ENCODE assay signal across 21 mouse cellular contexts in the genomic region with DNA sequence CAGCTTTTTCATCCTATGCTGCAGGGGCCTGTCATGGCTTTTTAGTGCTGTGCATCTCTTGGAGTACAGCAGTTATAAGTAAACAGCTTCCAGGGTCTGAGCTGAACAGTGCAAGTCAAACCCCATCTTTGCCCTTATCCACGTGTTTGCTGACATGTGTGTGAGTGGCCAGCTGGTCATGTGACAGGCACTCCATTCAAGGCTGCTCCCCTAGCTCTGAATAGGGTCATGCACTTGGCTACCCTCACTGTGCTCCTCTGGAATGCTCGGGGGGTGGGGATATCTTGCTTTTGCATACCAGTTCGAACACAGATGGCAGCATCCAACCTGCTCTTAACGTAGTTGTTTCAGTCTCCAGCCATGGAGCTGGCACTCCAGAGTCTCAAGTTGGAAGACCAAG. TPM values are rescaled to one million over a fixed set of nuclear protein-coding genes. Genes with fewer than 3 reads are reported as not detected.
DNase-seq lines count a peak whose midpoint lies in the region; ATAC-seq lines count a peak whose summit lies in the region.
"Had no signal": no experiment of that assay in that cellular context is flagged by ENCODE, and none has a peak within 500 bp of the region (broad histone marks: within the 10 kb centered on the region; RNA-seq: fewer than 3 reads in every experiment).

No protein-coding gene starts in this region.

- H3K27me3 ChIP-seq in hindbrain, embryonic 15.5 days: no peaks in the 10 kb centered on the region
- H3K27me3 ChIP-seq in hindbrain, embryonic 16.5 days (replicated peaks; ENCODE audit: control insufficient read depth, insufficient read depth, low read length): no peaks in the 10 kb centered on the region
- no peaks in the 10 kb centered on the region for H3K27me3 ChIP-seq in kidney, embryonic 14.5 days (ENCODE audit: control insufficient read depth, insufficient read depth, low read length)
- no peaks in the 10 kb centered on the region for H3K27me3 ChIP-seq in embryonic facial prominence, embryonic 10.5 days (replicated peaks; ENCODE audit: low read depth, poor library complexity, severe bottlenecking)
- H3K27me3 ChIP-seq: embryonic facial prominence, embryonic 12.5 days; lung, embryonic 15.5 days; midbrain, embryonic 13.5 days; neural tube, embryonic 12.5 days had no signal

- 20% methylated on average over 4 of the region's 4 CpGs for WGBS in hindbrain, embryonic 15.5 days
- 22% methylated on average over 4 of the region's 4 CpGs for WGBS in hindbrain, embryonic 16.5 days
- WGBS in kidney, embryonic 14.5 days: 45% methylated on average over 4 of the region's 4 CpGs
- 54% methylated on average over 4 of the region's 4 CpGs for WGBS in embryonic facial prominence, embryonic 10.5 days

- 0 out of 2 replicates have a peak, but pooled peaks have one; percentile 33 for ATAC-seq in hindbrain, embryonic 15.5 days (ENCODE audit: low FRiP score, low read depth)
- ATAC-seq in hindbrain, embryonic 16.5 days: no peak
- no peak for ATAC-seq in kidney, embryonic 14.5 days (ENCODE audit: low FRiP score, low TSS enrichment)
- ATAC-seq: activated CD4-positive, CD25-positive, alpha-beta regulatory T cell, adult 4 months; CD4-positive, CD25-positive, alpha-beta regulatory T cell, adult 4 months; forebrain, embryonic 16.5 days; liver, embryonic 12.5 days; midbrain, embryonic 13.5 days had no signal

- DNase-seq in embryo, embryonic 10.5 days (ENCODE audit: low spot score): peak; percentile 19
- DNase-seq in embryo, embryonic 10 days (ENCODE audit: low spot score): no peak
- peak; percentile 21 to 31 for DNase-seq in kidney, postnatal 36 days
- DNase-seq in embryonic facial prominence, embryonic 10.5 days (ENCODE audit: low spot score): peak; percentile 18
- DNase-seq in ovary, postnatal 36 days (ENCODE audit: low spot score): no peak
- DNase-seq: adrenal gland, postnatal 10 days; cerebellum, postnatal 10 days; gastrocnemius, postnatal 36 days; heart, postnatal 36 days had no signal

- no peak overlapping the region for H3K9ac ChIP-seq in hindbrain, embryonic 15.5 days
- no peak overlapping the region for H3K9ac ChIP-seq in hindbrain, embryonic 16.5 days (ENCODE audit: low read depth, low read length)
- H3K9ac ChIP-seq in kidney, embryonic 14.5 days (ENCODE audit: low read depth, low read length): no peak overlapping the region
- H3K9ac ChIP-seq: embryonic facial prominence, embryonic 12.5 days; liver, embryonic 12.5 days; lung, embryonic 15.5 days; midbrain, embryonic 13.5 days; neural tube, embryonic 12.5 days had no signal

- no peak overlapping the region for H3K4me2 ChIP-seq in hindbrain, embryonic 15.5 days
- no peak overlapping the region for H3K4me2 ChIP-seq in hindbrain, embryonic 16.5 days (ENCODE audit: low read length)
- H3K4me2 ChIP-seq in kidney, embryonic 14.5 days (replicated peaks; ENCODE audit: low read depth, low read length): no peak overlapping the region
- H3K4me2 ChIP-seq: embryonic facial prominence, embryonic 12.5 days; heart, embryonic 11.5 days; liver, embryonic 12.5 days; lung, embryonic 15.5 days; midbrain, embryonic 13.5 days; neural tube, embryonic 12.5 days had no signal

- H3K9me3 ChIP-seq in hindbrain, embryonic 15.5 days: no peaks in the 10 kb centered on the region
- no peaks in the 10 kb centered on the region for H3K9me3 ChIP-seq in hindbrain, embryonic 16.5 days (ENCODE audit: control insufficient read depth, low read length)
- H3K9me3 ChIP-seq in kidney, embryonic 14.5 days (ENCODE audit: control insufficient read depth, low read length): no peaks in the 10 kb centered on the region
- H3K9me3 ChIP-seq in embryonic facial prominence, embryonic 10.5 days: no peaks in the 10 kb centered on the region
- H3K9me3 ChIP-seq: embryonic facial prominence, embryonic 12.5 days; liver, embryonic 12.5 days; lung, embryonic 15.5 days; midbrain, embryonic 13.5 days; neural tube, embryonic 12.5 days had no signal

- H3K4me3 ChIP-seq in hindbrain, embryonic 15.5 days: no peak overlapping the region
- H3K4me3 ChIP-seq in hindbrain, embryonic 16.5 days (ENCODE audit: low read length): no peak overlapping the region
- H3K4me3 ChIP-seq in kidney, embryonic 14.5 days (ENCODE audit: low read length): no peak overlapping the region
- no peak overlapping the region for H3K4me3 ChIP-seq in embryonic facial prominence, embryonic 10.5 days
- H3K4me3 ChIP-seq: embryonic facial prominence, embryonic 12.5 days; liver, embryonic 12.5 days; lung, embryonic 15.5 days; midbrain, embryonic 13.5 days; neural tube, embryonic 12.5 days had no signal

- no peak overlapping the region for H3K27ac ChIP-seq in hindbrain, embryonic 15.5 days (replicated peaks)
- no peak overlapping the region for H3K27ac ChIP-seq in hindbrain, embryonic 16.5 days (ENCODE audit: low read depth, low read length)
- H3K27ac ChIP-seq in kidney, embryonic 14.5 days (ENCODE audit: low read depth, low read length): no peak overlapping the region
- H3K27ac ChIP-seq in embryonic facial prominence, embryonic 10.5 days (replicated peaks): no peak overlapping the region
- H3K27ac ChIP-seq: embryonic facial prominence, embryonic 12.5 days; liver, embryonic 12.5 days; lung, embryonic 15.5 days; midbrain, embryonic 13.5 days; neural tube, embryonic 12.5 days had no signal

- H3K36me3 ChIP-seq in hindbrain, embryonic 15.5 days: no peaks in the 10 kb centered on the region
- no peaks in the 10 kb centered on the region for H3K36me3 ChIP-seq in hindbrain, embryonic 16.5 days (ENCODE audit: control insufficient read depth, insufficient read depth, low read length)
- no peaks in the 10 kb centered on the region for H3K36me3 ChIP-seq in kidney, embryonic 14.5 days (ENCODE audit: control insufficient read depth, insufficient read depth, low read length)
- H3K36me3 ChIP-seq in embryonic facial prominence, embryonic 10.5 days (replicated peaks): no peaks in the 10 kb centered on the region
- H3K36me3 ChIP-seq: embryonic facial prominence, embryonic 12.5 days; liver, embryonic 12.5 days; lung, embryonic 15.5 days; midbrain, embryonic 13.5 days; neural tube, embryonic 12.5 days had no signal

- no peaks in the 10 kb centered on the region for H3K4me1 ChIP-seq in hindbrain, embryonic 15.5 days (replicated peaks)
- no peaks in the 10 kb centered on the region for H3K4me1 ChIP-seq in hindbrain, embryonic 16.5 days (ENCODE audit: control insufficient read depth, insufficient read depth, low read depth, low read length)
- H3K4me1 ChIP-seq in kidney, embryonic 14.5 days (ENCODE audit: control insufficient read depth, insufficient read depth, low read length): no peaks in the 10 kb centered on the region
- peaks cover 21% of the 10 kb centered on the region for H3K4me1 ChIP-seq in embryonic facial prominence, embryonic 10.5 days
- H3K4me1 ChIP-seq: liver, embryonic 12.5 days; neural tube, embryonic 12.5 days had no signal

RNA-seq across cellular contexts. Expression of gene Afap1, which starts 19.7 kb away (rescaled TPM):
- 67.5 and 73.2 TPM in 2 replicates for polyA plus RNA-seq in hindbrain, embryonic 15.5 days (2015; fragmentation: Nextera tagmentation; extraction: Ambion mirVana)
- 54.8 and 69.4 TPM in 2 replicates for polyA plus RNA-seq in hindbrain, embryonic 16.5 days (2015; fragmentation: Nextera tagmentation; extraction: Ambion mirVana)
- 16.8 and 23.6 TPM in 2 replicates for polyA plus RNA-seq in kidney, embryonic 14.5 days (2014; fragmentation: Nextera tagmentation; extraction: Ambion mirVana)
- polyA plus RNA-seq in embryonic facial prominence, embryonic 10.5 days (2016; fragmentation: Nextera tagmentation; extraction: Ambion mirVana): 26.6 and 26.8 TPM in 2 replicates

Comparison
In these comparisons a context has a peak if more than half of its experiments do, and no peak if none do; other contexts are left out.
1. DNase-seq: peak in embryo, embryonic 10.5 days (single experiment), kidney, postnatal 36 days (2 of 2) and embryonic facial prominence, embryonic 10.5 days (single experiment); none in embryo, embryonic 10 days (single experiment) and ovary, postnatal 36 days (single experiment).